Mouse (Mus musculus) MN1 (cell line): Measurements from ENCODE around the gene Slc35g2.

Experiments
- DNase-seq: peaks from one replicate; pipeline ENCODE4 v3.0.0-alpha.2; 2016; ENCODE audit warnings: low spot score

The Slc35g2 gene

DNA sequence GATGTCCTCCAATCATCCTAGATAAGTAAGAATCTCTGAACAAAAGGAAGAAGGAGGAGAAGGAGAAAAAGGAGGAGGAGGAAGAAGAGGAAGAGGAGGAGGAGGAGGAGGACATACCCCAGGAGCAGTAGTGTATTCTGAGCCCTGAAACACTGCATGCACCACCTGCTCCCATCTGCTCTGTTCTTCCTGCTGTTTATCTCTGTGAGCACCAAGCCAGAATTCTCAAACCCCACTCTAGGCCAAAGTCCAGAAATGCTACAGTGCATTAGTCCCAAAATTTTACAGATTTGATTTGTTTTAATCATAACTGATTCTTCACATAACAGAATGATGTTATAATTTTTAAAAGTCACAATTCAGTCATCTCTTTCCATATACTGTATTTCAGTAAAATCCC is 11.9 kb downstream of the Slc35g2 start:
- no peak for DNase-seq

DNA sequence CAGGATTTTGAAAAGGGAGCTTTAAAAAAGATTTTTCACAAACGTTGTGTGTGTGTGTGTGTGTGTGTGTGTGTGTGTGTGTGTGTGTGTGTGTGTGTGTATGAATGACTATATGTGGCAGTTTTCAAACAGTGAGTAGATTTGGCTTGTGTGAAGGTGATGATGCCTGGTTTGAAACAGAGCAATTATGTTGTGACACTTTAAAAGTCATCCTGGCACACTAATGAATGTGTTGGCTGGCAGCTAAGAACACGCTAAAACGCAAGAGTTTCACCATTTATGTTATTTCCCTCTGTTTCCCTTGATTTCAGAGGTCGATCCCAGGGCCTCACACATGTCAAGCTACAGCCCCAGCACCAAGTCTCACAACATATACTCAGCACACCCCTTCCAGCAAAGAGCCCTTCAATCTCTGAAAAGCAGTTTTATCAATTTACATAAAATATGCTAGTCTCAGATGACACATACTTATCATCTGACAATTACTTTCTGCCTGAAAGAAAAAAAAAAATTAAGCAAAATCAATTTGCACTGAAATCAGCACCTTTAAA is 12.8 kb downstream of the Slc35g2 start:
- DNase-seq = no peak

DNA sequence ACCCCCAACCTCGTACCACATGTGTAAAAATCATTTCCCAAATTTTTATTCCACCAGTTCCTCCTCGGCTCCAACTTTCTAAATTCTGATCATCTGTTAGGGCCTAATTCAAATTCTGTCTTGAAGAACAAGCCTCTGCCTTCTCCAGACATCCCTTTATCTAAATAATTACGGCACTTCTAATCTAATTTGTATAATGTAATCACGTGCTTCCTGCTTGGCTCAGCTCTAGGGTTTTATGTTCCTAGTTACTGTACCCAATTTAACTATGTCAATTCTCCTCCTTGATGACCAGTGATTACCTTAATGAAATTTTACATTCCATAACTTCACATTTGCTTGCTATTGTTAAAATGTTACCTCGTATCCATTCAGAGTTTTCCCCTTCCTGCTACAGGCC is 15.2 kb downstream of the Slc35g2 start:
- peak; percentile 57 for DNase-seq

DNA sequence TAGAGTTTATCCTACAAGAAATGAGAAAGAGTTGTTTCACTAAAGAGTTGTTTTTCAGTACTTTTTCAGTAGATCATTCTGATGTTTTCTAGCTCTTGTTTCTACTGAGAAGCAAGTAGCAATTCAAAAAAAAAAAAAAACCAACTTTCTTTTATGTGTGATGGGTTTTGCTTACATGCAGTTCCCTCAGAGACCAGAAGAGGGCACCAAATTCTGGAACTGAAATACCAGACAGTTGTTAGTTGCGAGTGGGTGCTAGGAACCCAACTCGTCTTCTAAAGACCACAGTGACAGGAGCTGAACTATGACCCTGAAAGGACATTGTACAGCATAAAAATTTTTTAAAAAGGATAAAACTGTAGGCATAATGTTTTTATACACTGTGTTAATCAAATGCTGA is 22.6 kb downstream of the Slc35g2 start:
- peak; percentile 29 for DNase-seq

DNA sequence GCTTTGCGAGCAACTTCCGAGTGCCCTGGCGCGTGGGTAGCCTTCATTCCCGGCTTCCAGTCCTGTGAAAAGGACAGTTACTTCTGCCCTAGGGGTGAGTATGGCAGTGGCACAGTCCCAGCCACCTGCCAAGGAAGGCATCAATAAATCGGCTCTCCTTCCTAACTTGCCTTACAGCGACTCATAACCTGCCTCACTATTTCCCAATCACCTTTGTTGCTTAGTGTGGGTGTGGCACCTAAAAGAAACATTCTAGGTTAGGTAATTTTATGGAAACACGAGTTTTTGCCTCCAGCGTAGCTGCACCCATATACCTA is 24.3 kb downstream of the Slc35g2 start:
- peak; percentile 44 for DNase-seq

DNA sequence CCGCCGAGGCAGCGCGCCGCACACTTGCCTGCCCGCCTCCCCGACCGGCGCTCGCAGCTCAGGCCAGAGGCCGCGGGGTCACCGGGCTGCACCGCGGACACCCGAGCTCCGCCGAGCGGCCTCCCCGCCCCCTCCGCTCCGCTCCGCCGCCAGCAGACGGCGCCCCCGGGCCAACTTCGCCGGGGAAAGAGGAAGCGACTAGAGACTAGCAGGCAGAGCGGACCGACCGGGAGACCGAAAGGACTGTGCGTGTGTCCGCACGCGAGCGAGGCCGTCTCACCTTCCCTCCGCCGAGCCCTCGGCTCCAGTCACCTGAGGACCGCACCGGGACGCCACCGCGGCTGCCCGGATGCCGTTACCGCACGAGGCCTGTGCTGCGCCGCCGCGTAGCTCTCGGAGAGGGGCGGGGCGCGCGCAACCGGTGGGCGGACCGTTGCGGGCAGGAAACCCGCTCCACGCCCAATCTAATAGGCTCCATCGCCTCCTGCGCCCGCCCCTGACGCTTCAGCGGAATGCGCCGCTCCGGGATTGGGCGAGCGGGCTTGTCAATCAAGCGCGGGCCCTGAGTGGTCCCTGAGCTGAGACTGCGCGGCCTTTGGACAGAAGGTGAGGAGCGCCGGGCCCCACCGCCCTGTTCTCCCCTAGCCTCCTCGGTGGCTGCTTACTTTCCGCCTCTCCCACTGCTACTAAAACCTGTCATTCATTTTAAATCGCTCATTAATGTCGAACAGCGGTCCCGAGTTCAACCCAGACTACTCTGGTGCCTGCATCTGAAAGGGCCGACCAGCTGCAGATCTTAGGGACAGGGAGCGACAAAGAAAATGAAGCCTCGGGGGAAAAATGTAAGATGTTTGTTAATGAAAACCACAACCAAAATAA is 24.9 kb downstream of the Slc35g2 start, which contains the start of gene Nck1:
TSS of gene Nck1 (minus strand) at position 420 of the 879 bp plus-strand sequence.
- DNase-seq = peak; percentile 99

DNA sequence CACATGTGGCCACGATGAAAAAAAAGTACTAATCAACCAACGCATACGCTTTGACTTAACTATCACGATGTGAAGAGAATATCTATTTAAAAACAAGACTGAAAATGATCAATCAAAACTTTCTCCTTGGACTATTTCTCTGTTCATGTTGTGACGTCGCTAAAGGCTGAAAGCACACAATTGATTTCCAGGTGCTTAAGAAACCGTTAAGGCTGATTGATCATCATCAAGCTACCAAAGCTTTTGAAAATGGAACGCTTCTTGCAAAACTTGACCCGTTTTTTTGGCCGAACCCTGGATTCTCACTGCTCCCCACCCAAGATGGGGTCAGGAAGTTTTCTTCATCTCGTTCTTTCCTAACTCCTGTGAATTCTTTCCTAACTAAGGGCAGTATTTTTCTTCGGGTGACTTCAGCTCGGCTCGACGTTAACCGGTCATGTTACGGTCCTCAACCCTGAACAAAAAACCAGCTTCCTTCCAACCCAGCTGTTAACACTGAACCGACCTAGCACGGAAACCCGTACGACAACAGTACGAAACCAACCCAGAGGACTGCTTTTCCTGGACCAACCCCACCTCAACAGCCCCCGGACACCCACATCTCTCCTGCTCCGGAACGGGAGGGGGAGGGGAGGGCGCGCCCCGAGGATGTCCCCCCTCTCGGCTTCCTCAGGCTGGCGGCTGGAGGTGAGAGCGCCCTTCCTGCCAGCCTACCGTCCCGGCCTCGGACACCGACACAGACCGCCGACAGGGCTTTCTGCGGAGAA is 25.8 kb downstream of the Slc35g2 start:
- peak; percentile 26 for DNase-seq

DNA sequence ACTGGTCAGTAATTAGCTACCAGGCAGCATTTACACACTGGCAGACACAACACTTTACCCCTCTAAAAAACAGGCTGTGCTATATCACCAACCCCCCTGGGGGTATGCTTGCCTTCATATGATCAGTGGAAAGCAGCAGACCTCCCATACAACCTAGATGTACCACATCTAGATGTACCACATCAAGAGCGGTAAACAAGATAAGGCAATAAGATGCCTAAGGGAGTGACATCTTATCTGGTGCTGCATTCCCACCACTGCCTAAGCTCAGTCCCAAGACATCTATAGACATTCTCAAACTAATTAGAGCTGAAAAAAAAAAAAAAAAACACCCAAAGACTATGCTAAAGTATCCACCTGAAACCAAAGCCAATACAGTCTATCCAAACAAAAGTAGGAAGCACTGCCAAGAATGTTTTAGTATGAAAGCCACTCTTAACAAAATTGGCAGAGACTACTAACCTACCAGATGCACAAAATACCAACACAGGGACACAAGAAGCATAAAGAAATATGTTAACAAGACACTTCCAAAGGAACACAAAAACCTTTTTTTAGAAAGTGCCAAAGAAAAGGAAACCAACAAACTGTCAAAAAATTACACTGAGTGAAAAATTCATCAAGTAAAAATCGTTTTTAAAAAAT is 35.1 kb downstream of the Slc35g2 start:
- no peak for DNase-seq

DNA sequence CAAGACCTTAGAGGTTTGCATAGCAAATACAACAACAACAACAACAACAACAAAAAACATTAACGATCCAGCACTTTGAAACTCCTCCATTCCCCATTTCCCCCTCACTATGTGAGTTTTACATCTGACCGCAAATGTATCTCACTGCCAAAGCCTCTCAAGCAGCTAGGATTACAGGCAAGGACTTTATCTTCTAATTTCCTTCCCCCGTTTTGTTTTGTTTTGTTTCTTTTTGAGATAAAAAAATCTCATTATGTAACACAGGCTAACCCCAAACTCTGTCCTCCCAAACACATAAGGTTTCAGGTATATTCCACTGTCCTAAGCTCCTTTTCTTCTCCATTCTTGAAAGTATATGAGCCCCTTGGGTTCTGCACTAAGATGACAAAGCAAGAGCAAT is 36.2 kb downstream of the Slc35g2 start:
- DNase-seq = no peak

DNA sequence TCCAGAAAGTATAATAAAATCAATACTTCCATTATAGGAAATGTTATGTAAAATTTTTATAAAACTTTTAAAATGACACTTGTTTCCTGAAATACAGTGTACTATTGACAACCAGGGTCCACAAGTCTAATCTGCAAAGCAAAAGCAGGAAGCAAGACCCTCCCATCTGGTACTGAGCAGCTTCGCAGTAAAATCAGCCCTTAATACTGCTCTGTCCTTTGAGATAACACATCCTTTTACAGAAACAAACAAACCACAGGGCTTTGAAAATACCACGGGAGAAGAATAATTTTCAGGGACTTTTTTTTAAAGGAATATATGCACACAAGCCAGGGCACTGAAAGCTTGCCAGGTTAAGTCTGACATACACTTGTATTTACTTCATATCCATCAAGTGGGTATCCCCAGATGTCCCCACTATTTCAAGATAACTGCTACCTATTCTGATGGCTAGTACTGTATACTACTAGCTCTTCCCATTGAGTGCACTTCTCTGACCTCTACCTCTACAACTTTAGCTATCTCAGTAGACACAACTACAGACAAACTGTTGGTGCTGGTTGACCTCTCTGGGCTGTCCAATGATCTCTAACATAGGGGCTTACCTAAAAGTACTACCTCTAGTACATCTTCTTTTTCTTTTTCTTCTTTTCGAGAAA is 37.9 kb downstream of the Slc35g2 start:
- no peak for DNase-seq

DNA sequence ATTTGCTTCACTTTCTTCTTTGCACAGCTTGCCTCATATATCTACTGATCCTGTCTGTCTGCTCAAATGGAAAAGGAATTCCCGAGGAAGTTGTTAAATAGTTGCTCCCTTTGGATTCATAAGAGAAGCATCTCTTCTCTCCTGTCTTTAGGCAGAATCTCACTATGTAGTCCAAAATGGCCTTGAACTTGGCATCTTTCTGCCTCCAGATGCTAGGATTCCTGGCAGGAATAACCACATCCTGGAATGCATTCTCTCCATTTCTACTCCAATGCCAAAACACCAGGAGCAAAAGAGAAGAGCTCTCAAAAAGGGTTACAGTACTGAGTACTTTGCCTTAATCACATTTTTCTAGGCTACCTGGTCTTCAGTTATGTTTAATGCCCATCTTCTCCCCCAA is 39.6 kb downstream of the Slc35g2 start:
- DNase-seq = no peak

DNA sequence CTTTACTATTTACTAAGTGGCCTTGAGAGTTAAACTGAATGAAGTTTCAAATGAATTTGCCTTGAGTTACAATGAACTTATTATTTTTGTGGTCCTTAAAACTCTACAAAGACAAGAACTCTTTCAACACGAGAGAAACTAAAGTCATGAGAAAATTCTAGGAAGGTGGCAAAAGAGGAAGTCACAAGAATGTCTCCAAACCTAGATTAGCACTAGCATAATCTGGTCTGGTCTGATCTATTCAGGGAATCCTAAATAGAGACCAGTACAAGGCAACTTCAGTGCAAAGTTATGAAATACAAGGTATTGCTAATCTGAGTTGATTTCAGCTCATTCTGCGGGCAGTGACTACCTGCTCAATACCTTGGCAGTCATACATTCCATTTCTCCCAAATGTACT is 45.7 kb downstream of the Slc35g2 start:
- no peak for DNase-seq

DNA sequence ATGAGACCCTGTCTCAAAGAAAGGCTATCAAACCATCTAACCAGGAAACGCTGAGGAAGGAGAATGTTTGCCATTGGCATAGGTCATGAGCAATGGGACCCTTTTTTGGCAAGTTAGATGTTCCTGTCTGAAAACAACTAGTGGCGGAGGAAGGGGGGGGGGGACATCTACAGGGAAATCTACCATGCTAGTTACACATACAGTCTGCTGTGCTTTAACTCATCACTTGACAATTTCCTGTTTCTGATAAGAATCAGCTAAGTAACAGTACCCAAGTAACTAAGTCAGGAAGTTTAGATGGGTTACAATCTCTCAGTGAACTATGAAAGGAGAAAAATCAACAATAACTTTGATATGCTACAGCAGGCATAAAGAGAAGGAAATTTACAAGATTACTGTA is 48.9 kb downstream of the Slc35g2 start:
- no peak for DNase-seq

DNA sequence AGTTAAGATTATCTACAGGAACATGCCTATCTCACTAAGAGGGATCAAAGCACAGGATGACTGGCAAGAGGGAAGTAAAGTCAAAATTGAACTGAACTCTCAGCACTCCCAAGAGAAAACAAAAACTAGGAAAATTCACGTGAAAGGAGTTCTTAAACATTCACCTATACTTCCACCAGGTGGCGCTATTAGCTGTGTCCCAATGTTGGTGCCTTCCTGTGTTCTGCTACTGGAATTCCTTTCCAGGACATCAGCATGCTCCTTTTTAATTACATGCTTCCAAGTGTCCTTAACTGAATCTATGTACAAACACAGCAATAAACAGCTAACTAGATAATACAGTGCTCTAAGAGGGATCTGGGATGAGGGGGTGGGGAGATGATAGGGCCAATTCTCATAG is 50.3 kb downstream of the Slc35g2 start:
- DNase-seq = peak; percentile 79

DNA sequence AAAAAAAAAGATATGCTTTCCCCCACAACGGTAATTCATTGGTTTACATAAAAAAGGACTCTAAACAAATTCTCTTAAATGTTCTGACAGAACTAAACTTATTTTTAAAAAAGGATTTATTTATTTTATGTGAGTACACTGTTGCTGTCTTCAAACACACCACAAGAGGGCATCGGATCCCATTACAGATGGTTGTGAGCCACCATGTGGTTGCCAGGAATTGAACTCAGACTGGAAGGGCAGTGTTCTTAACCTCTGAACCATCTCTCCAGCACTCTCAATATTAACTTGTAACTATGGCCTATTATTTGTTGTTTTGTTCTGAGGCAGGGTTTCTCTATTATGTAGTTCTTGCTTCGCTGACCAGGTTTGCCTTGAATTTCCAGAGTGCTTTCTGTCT is 50.9 kb downstream of the Slc35g2 start:
- DNase-seq = no peak

DNA sequence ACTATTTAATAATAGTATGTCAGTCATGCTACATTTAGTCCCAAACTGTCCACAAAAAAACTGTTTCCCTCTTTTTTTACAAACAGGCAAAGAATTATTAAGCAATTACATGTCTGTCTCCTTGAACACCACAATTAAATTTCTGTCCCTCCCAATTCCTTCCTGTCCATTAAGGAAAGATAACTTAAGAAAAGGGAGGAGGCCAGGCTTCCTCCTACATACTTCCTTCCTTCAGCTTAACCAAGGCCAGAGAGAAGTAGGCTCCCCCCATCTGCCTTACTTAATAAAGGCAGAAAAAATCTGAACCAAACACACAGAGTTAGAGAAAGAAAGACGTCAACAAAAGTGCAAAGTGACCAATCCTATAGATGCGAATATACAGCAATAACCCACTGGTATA is 63.3 kb downstream of the Slc35g2 start:
- DNase-seq = no peak

DNA sequence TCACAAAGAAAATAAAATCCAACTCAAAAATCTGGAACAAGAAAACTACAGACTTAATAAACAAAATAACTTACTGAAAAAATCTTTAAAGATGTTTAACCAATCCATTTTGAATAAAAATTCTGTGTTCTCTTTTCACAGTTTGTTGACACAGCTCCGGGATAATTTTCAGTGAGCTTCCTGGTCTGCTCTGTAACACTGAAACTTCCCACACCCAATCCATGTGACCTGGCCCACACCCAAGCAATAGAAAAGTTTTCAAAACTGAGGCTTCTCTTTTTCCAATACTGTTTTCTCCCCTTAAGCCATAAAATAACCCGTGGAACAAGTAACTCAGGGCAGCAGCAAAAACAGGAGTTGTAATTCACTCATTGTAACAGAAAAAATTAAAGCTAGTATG is 64.2 kb downstream of the Slc35g2 start:
- no peak for DNase-seq

DNA sequence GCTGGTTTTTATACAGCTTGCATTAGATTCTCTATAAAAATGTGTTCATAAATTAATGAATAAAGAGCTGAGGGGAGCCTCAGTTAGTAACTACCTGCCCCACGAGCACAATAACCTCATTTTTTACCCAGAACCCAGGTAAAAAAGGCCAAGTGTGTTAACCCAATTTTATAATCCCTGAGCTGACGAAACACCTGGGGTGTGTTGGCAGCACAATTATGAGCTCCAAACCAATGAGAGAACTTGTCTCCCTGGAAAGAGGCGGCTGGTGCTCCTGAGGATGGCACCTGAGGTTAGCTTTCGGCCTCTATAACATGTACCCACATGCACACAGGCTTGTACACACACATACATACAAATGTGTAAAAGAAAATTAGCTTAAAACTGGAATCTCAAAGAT is 65.4 kb downstream of the Slc35g2 start:
- DNase-seq = no peak
